Mouse (Mus musculus) left cerebral cortex, adult 2 months (tissue): ENCODE measurements around the gene Ppp1r9a. TPM values are rescaled to one million over a fixed set of nuclear protein-coding genes. Genes with fewer than 3 reads are reported as not detected.

Source experiments
- DNase-seq, 2 experiments: peaks; one replicate each; pipeline ENCODE4 v3.0.0; 2021 to 2022; ENCODE audit warnings: low spot score in 2 of 2, mixed read lengths in 1 of 2; ENCODE audit errors: extremely low spot score in 1 of 2
- H3K27ac ChIP-seq: fragments of 200-600 bp; 2 replicates; pipeline ENCODE4 v1.8.1; 2022
- H3K4me3 ChIP-seq: fragments of 200-600 bp; 2 replicates; pipeline ENCODE4 v1.8.1; 2022
- CTCF ChIP-seq: fragments of 200-600 bp; IDR thresholded peaks from 2 replicates; pipeline ENCODE4 v1.8.1; 2022; ENCODE audit warnings: antibody characterized with exemption, mild to moderate bottlenecking, moderate library complexity
- intact Hi-C: fragments of 180-260 bp; cut with DNase I; formaldehyde crosslinking; loops from one replicate; pipeline ENCODE4 v1.15.1; 2025
- total RNA-seq, 2 experiments: library from RNA; stranded (reverse); gene quantifications; 2 replicates each; pipeline ENCODE4 v1.2.3; 2021

Ppp1r9a gene
- total RNA-seq, 2 experiments from 2014 or later = 194 TPM

DNA sequence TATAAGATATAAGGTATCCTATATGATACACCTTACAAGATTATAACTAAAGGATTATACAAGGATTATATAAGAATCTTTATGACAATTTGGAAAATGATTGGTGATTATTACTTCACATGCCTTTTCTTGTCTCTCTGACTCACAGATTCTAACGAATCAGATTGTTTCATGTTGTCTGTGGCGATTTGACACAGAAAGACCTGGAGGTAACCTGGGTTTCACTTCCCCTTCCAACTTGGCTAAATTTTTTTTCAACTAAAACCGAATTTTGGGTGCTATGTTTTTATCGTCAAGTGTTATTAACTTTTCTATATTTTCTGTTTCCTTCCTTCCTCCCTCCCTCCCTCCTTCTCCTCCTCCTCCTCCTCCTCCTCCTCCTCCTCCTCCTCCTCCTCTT, 64.5 kb downstream of the Ppp1r9a start:
- TF ChIP-seq CTCF = no peak
- Histone ChIP-seq H3K27ac (no peak overlapping the region), H3K4me3 (no peak overlapping the region)
- intact Hi-C loops = no loop called here
- DNase-seq = no peak

DNA sequence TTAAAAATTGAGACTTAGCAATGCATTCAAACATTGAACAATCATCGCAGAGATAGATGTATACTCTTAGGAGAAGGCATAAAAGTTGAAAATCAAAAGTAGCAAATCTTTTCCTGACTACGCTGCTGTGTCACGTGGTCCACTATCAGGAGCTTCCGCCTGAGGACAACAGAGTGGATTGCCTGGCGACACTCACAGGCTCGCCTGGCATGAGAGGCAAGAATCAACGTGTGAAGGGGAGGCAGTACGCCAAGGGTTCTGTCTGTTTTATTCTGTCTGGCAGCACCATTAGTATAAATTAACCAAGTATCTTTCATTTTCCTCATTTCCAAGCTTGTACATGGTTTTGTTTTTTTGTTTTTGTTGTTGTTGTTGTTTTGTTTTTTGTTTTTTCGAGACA, 68.5 kb downstream of the Ppp1r9a start:
- intact Hi-C loops = loop anchor here (5.0 kb wide), 1 partner anchor 69 kb away; the partner anchor contains the start of gene Ppp1r9a
- no peak for TF ChIP-seq CTCF
- no peak for DNase-seq
- H3K4me3 ChIP-seq = no peak overlapping the region
- no peak overlapping the region for H3K27ac ChIP-seq

- Histone ChIP-seq H3K27ac (no peak overlapping the region), H3K4me3 (no peak overlapping the region)
- intact Hi-C loops = loop anchor here (5.0 kb wide), 1 partner anchor 71 kb away; the partner anchor contains the start of gene Ppp1r9a
- TF ChIP-seq CTCF = no peak
- no peak for DNase-seq
These were observed 70.1 kb downstream of the Ppp1r9a start for GRCm38 (mm10) chr6:4972808-4973207.

- intact Hi-C loops = loop anchor here (5.0 kb wide), 1 partner anchor 71 kb away; the partner anchor contains the start of gene Ppp1r9a
- H3K27ac ChIP-seq = no peak overlapping the region
- no peak for TF ChIP-seq CTCF
- no peak for DNase-seq
- H3K4me3 ChIP-seq = no peak overlapping the region
These were observed 70.6 kb downstream of the Ppp1r9a start for GRCm38 (mm10) chr6:4973337-4973736.

GRCm38 (mm10) chr6:4977515-4977914, 74.8 kb downstream of the Ppp1r9a start:
- intact Hi-C loops = no loop called here
- no peak for DNase-seq
- Histone ChIP-seq H3K27ac (no peak overlapping the region), H3K4me3 (no peak overlapping the region)
- no peak for TF ChIP-seq CTCF

DNA sequence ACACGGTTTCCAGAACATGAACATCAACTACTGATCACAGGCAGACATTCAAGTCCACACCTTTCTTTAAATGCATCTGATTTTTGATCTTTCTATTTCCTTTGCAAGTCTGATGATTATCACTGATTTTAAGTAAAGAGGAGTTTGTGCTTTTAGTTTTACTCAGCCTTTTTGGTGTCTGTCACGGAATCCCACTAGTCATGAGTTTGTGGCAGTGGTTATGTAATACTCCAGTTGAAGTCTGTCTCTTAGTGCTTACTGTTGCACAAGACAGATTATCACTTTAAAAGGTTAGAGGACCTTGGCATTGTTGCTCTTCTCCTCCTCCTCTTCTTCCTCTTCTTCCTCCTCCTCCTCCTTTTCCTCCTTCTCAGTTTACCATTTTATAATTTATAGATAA, 75.5 kb downstream of the Ppp1r9a start:
- no peak for DNase-seq
- TF ChIP-seq CTCF = no peak
- no peak overlapping the region for H3K27ac ChIP-seq
- H3K4me3 ChIP-seq = no peak overlapping the region
- intact Hi-C loops = no loop called here

GRCm38 (mm10) chr6:4978897-4979296, 76.2 kb downstream of the Ppp1r9a start:
- Histone ChIP-seq H3K27ac (no peak overlapping the region), H3K4me3 (no peak overlapping the region)
- intact Hi-C loops = no loop called here
- DNase-seq = no peak
- no peak for TF ChIP-seq CTCF

DNA sequence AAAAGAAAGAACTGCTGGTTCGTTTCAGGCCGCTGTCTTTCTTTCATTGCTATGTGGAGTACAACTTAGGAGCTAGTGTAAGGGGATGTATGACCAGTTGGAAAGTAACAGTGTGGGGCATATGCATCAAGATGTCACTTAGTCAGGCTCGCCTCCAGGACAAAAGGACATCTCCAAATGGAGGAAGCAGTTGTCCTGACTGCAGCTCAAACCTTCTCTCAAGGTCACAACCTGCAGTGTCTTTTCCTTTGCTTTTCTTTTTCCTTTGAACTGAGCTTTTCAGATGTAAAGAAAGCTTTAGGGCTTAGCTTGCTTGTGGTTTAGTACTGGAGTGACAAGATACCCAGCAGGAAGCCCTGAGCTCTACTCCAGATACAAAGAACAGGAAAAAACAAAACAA, 77.4 kb downstream of the Ppp1r9a start:
- Histone ChIP-seq H3K27ac (no peak overlapping the region), H3K4me3 (no peak overlapping the region)
- no peak for TF ChIP-seq CTCF
- intact Hi-C loops = no loop called here
- no peak for DNase-seq

- peak; percentile 37 for TF ChIP-seq CTCF
- Histone ChIP-seq H3K4me3 (no peak overlapping the region), H3K27ac (no peak overlapping the region; the same call in 1 of the 2 replicates)
- no peak for DNase-seq
- intact Hi-C loops = no loop called here
These were observed 80.0 kb downstream of the Ppp1r9a start for GRCm38 (mm10) chr6:4982686-4983162.

GRCm38 (mm10) chr6:4985668-4986067, 83.0 kb downstream of the Ppp1r9a start:
- intact Hi-C loops = no loop called here
- H3K27ac ChIP-seq = no peak overlapping the region
- no peak for TF ChIP-seq CTCF
- no peak overlapping the region for H3K4me3 ChIP-seq
- no peak for DNase-seq

DNA sequence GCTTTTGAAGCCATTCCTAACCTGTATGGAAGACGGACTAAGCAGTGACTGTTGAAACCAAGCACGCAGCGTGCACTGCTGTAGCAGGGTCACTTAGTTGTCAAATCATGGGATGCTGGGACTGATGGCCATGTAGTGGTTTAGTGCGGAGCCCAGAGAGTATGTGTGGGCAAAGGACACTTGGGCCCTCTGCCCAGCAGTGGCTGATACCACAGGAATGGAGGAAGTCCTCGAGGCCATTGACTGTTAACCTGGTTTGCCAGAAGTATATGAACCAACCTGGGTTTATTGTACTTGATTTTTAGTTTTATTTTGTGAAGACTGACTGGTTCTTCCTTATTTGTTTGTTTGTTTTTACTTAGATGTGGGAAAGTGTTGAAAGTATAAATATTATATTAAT, 84.4 kb downstream of the Ppp1r9a start:
- Histone ChIP-seq H3K4me3 (no peak overlapping the region), H3K27ac (no peak overlapping the region)
- intact Hi-C loops = no loop called here
- DNase-seq = no peak
- no peak for TF ChIP-seq CTCF

GRCm38 (mm10) chr6:4988688-4989087, 86.0 kb downstream of the Ppp1r9a start:
- no peak overlapping the region for H3K4me3 ChIP-seq
- TF ChIP-seq CTCF = no peak
- intact Hi-C loops = no loop called here
- H3K27ac ChIP-seq = no peak overlapping the region
- no peak for DNase-seq

DNA sequence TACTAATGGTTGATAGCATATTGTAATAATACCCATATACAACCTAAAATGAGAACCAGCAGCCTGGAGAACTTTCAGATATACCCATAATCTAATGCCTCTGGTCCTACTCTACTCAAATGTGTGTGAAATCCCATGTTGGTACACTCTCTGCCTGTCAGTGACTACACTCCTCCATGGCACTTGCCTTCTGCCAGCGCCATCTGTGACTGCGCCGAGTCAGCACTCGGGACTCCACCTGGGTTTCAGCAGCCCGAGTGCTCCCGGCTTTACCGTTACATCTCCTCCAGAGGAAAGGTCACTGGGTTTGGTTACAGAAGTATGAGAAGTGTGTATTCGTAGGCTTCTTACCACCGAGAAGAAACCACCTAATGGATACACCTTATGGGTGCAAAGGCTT, 89.6 kb downstream of the Ppp1r9a start:
- intact Hi-C loops = no loop called here
- no peak for TF ChIP-seq CTCF
- H3K4me3 ChIP-seq = no peak overlapping the region
- H3K27ac ChIP-seq = no peak overlapping the region
- DNase-seq = no peak
